ENCODE assay signal across 19 mouse cellular contexts in genomic region chr10:20420296-20420695, GRCm38 (mm10).
DNase-seq lines count a peak whose midpoint lies in the region; ATAC-seq and TF ChIP-seq lines count a peak whose summit lies in the region.
"Had no signal": no experiment of that assay in that cellular context is flagged by ENCODE, and none has a peak within 500 bp of the region (broad histone marks: within the 10 kb centered on the region; RNA-seq: fewer than 3 reads in every experiment).

No protein-coding gene starts in this region.

- no peak overlapping the region for H3K27ac ChIP-seq in kidney, embryonic 15.5 days
- no peak overlapping the region for H3K27ac ChIP-seq in MEL (ENCODE audit: control insufficient read depth, low read depth, low read length)
- H3K27ac ChIP-seq: hindbrain, embryonic 14.5 days; limb, embryonic 13.5 days; liver, embryonic 14.5 days; midbrain, embryonic 13.5 days had no signal

- H3K4me2 ChIP-seq in kidney, embryonic 15.5 days = no peak overlapping the region
- H3K4me2 ChIP-seq: heart, embryonic 11.5 days; hindbrain, embryonic 14.5 days; limb, embryonic 13.5 days; lung, embryonic 14.5 days; midbrain, embryonic 13.5 days had no signal

- TF ChIP-seq EP300 in MEL (IDR thresholded peaks at IDR 0.05; ENCODE audit: low read depth in 1 of 2, low read length in 2 of 2) = no peak

- no peaks in the 10 kb centered on the region for H3K27me3 ChIP-seq in kidney, embryonic 15.5 days
- H3K27me3 ChIP-seq in MEL (ENCODE audit: control insufficient read depth in 1 of 2, insufficient read depth in 2 of 2, low read length in 2 of 2) = no peaks in the 10 kb centered on the region
- H3K27me3 ChIP-seq: limb, embryonic 13.5 days; midbrain, embryonic 13.5 days had no signal

- TF ChIP-seq RAD21 in MEL (IDR thresholded peaks at IDR 0.05; ENCODE audit: low read depth, low read length) = no peak

- H3K36me3 ChIP-seq in kidney, embryonic 15.5 days = no peaks in the 10 kb centered on the region
- H3K36me3 ChIP-seq in MEL (ENCODE audit: control insufficient read depth in 1 of 2, insufficient read depth in 2 of 2, low read length in 2 of 2) = no peaks in the 10 kb centered on the region
- H3K36me3 ChIP-seq: limb, embryonic 13.5 days; midbrain, embryonic 13.5 days had no signal

- TF ChIP-seq CTCF in MEL (IDR thresholded peaks at IDR 0.05 in 2 of 3, conservative IDR thresholded peaks at IDR 0.05 in 1 of 3; ENCODE audit: control insufficient read depth in 1 of 3, insufficient read depth in 1 of 3, low read depth in 2 of 3, low read length in 3 of 3, poor library complexity in 1 of 3, severe bottlenecking in 1 of 3) = no peak

- no peak for TF ChIP-seq POLR2A in MEL (IDR thresholded peaks at IDR 0.05; ENCODE audit: control insufficient read depth in 1 of 2, insufficient read depth in 1 of 2, low read depth in 1 of 2, low read length in 2 of 2, poor library complexity in 1 of 2)

- peak; percentile 18 for DNase-seq in kidney, adult 18-20 months
- peak; percentile 62 for DNase-seq in MEL (ENCODE audit: low read depth, low spot score)
- peak; percentile 34 to 71 for DNase-seq in kidney, adult 8-10 months
- DNase-seq in kidney, postnatal 14 days = peak; percentile 40
- no peak for DNase-seq in thymus, adult 18-20 months
- DNase-seq: adrenal gland, adult 8-10 months; cerebellum, adult 8-10 months; cerebellum, postnatal 25 days; gastrocnemius, postnatal 25 days; heart, adult 18-20 months; lung, embryonic 14.5 days had no signal

- H3K79me2 ChIP-seq in MEL (ENCODE audit: control insufficient read depth, insufficient read depth, low read length, poor library complexity) = no peaks in the 10 kb centered on the region

- 50% methylated on average over 7 of the region's 7 CpGs for WGBS in kidney, embryonic 15.5 days

- no peak overlapping the region for H3K9ac ChIP-seq in kidney, embryonic 15.5 days
- H3K9ac ChIP-seq in MEL (ENCODE audit: control insufficient read depth, low read depth, low read length, poor library complexity, severe bottlenecking) = no peak overlapping the region
- H3K9ac ChIP-seq: hindbrain, embryonic 14.5 days; limb, embryonic 13.5 days; liver, embryonic 14.5 days; lung, embryonic 14.5 days; midbrain, embryonic 13.5 days had no signal

- peaks cover 6% of the 10 kb centered on the region; the same call in 1 of the 2 replicates for H3K4me1 ChIP-seq in kidney, embryonic 15.5 days
- H3K4me1 ChIP-seq in MEL (ENCODE audit: control insufficient read depth in 1 of 2, insufficient read depth in 2 of 2, low read length in 2 of 2) = 0 out of 4 replicates have a peak, but pooled peaks cover 0 to 3% of the 10 kb centered on the region in 2 experiments
- H3K4me1 ChIP-seq: limb, embryonic 13.5 days; midbrain, embryonic 13.5 days had no signal

- H3K4me3 ChIP-seq in kidney, embryonic 15.5 days (replicated peaks) = no peak overlapping the region
- H3K4me3 ChIP-seq in MEL (ENCODE audit: control insufficient read depth in 1 of 2, insufficient read depth in 1 of 2, low read depth in 2 of 2, low read length in 2 of 2) = no peak overlapping the region
- H3K4me3 ChIP-seq: limb, embryonic 13.5 days; midbrain, embryonic 13.5 days had no signal

- no peak for ATAC-seq in kidney, embryonic 15.5 days (replicated peaks; ENCODE audit: low FRiP score)
- no peak for ATAC-seq in inflammation-experienced regulatory T-cells, adult 6 months
- ATAC-seq: forebrain, embryonic 14.5 days; midbrain, embryonic 13.5 days had no signal

- H3K9me3 ChIP-seq in kidney, embryonic 15.5 days (replicated peaks) = no peaks in the 10 kb centered on the region
- H3K9me3 ChIP-seq in MEL (replicated peaks; ENCODE audit: insufficient read depth, low read length) = no peaks in the 10 kb centered on the region
- H3K9me3 ChIP-seq: limb, embryonic 13.5 days; midbrain, embryonic 13.5 days had no signal

TF ChIP-seq in MEL, 35 proteins besides CTCF, POLR2A, EP300 and RAD21:
- TF ChIP-seq ETS1 (IDR thresholded peaks at IDR 0.05; ENCODE audit: low read depth, low read length) (no peak), TCF12 (IDR thresholded peaks at IDR 0.05; ENCODE audit: low read depth, low read length) (0 out of 2 replicates have a peak, but pooled peaks have one; percentile 23), GATA1 (IDR thresholded peaks at IDR 0.05; ENCODE audit: low read depth, low read length) (0 out of 2 replicates have a peak, but pooled peaks have one; percentile 15), MXI1 (IDR thresholded peaks at IDR 0.05; ENCODE audit: low read depth, low read length) (no peak)

Comparison
In these comparisons a context has a peak if more than half of its experiments do, and no peak if none do; other contexts are left out.
1. DNase-seq: peak in kidney, adult 18-20 months (single experiment), MEL (single experiment), kidney, adult 8-10 months (2 of 2) and kidney, postnatal 14 days (single experiment); none in thymus, adult 18-20 months (0 of 2).